Mouse (Mus musculus): Measurements from ENCODE around the gene Pitpnm2.
"Not testable (repeated sequence)": the region's sequence is repeated elsewhere in the genome, so short reads cannot be mapped to it uniquely, and the experiment has no call there.

Gene Pitpnm2

GRCm38 (mm10) chr5:124249614-124250591 is at the start of gene Pitpnm2:
TSS of gene Pitpnm2 (minus strand) at chr5:124249760.
- peak; percentile 74 for DNase-seq

GRCm38 (mm10) chr5:124299307-124299706 is 49.7 kb upstream of the Pitpnm2 start:
- DNase-seq: not testable (repeated sequence)

GRCm38 (mm10) chr5:124296475-124296874 is 46.9 kb upstream of the Pitpnm2 start:
- no peak for DNase-seq

GRCm38 (mm10) chr5:124293967-124294366 is 44.4 kb upstream of the Pitpnm2 start:
- DNase-seq: no peak

GRCm38 (mm10) chr5:124290216-124290615 is 40.7 kb upstream of the Pitpnm2 start:
- DNase-seq: no peak

- DNase-seq: no peak
These were observed 38.2 kb upstream of the Pitpnm2 start for GRCm38 (mm10) chr5:124287616-124288247.

- peak; percentile 34 for DNase-seq
These were observed 34.8 kb upstream of the Pitpnm2 start for GRCm38 (mm10) chr5:124284330-124284729.

- no peak for DNase-seq
These were observed 33.3 kb upstream of the Pitpnm2 start for GRCm38 (mm10) chr5:124282854-124283253.

- no peak for DNase-seq
These were observed 20.7 kb upstream of the Pitpnm2 start for GRCm38 (mm10) chr5:124270226-124270625.

GRCm38 (mm10) chr5:124269661-124270060 is 20.1 kb upstream of the Pitpnm2 start:
- DNase-seq: no peak

GRCm38 (mm10) chr5:124267652-124268051 is 18.1 kb upstream of the Pitpnm2 start:
- DNase-seq: no peak

GRCm38 (mm10) chr5:124266821-124267220 is 17.3 kb upstream of the Pitpnm2 start:
- DNase-seq: no peak

- no peak for DNase-seq
These were observed 13.7 kb upstream of the Pitpnm2 start for GRCm38 (mm10) chr5:124263246-124263645.

- no peak for DNase-seq
These were observed 12.5 kb upstream of the Pitpnm2 start for GRCm38 (mm10) chr5:124262090-124262489.

- DNase-seq: no peak
These were observed 9.6 kb upstream of the Pitpnm2 start for GRCm38 (mm10) chr5:124259133-124259532.

- no peak for DNase-seq
These were observed 8.5 kb upstream of the Pitpnm2 start for GRCm38 (mm10) chr5:124258026-124258425.

- no peak for DNase-seq
These were observed 5.6 kb upstream of the Pitpnm2 start for GRCm38 (mm10) chr5:124255141-124255540.

GRCm38 (mm10) chr5:124253555-124253954 is 4.0 kb upstream of the Pitpnm2 start:
- no peak for DNase-seq

GRCm38 (mm10) chr5:124252580-124253320 is 3.2 kb upstream of the Pitpnm2 start:
- no peak for DNase-seq

- DNase-seq: no peak
These were observed 1.5 kb upstream of the Pitpnm2 start for GRCm38 (mm10) chr5:124251070-124251469.

GRCm38 (mm10) chr5:124248845-124249613 is 531 bp downstream of the Pitpnm2 start:
- peak; percentile 75 for DNase-seq

GRCm38 (mm10) chr5:124247986-124248626 is 1.5 kb downstream of the Pitpnm2 start:
- peak; percentile 45 for DNase-seq
